Mouse (Mus musculus) spleen, embryonic (tissue): ENCODE measurements around the gene Zic1.

ENCODE experiments used
- CTCF ChIA-PET: fragments of 350-600 bp; sonication (Branson Sonifier 250); formaldehyde crosslinking; loops from one replicate; lab custom pipeline; 2022; lab: Charles Lee

Gene Zic1

DNA sequence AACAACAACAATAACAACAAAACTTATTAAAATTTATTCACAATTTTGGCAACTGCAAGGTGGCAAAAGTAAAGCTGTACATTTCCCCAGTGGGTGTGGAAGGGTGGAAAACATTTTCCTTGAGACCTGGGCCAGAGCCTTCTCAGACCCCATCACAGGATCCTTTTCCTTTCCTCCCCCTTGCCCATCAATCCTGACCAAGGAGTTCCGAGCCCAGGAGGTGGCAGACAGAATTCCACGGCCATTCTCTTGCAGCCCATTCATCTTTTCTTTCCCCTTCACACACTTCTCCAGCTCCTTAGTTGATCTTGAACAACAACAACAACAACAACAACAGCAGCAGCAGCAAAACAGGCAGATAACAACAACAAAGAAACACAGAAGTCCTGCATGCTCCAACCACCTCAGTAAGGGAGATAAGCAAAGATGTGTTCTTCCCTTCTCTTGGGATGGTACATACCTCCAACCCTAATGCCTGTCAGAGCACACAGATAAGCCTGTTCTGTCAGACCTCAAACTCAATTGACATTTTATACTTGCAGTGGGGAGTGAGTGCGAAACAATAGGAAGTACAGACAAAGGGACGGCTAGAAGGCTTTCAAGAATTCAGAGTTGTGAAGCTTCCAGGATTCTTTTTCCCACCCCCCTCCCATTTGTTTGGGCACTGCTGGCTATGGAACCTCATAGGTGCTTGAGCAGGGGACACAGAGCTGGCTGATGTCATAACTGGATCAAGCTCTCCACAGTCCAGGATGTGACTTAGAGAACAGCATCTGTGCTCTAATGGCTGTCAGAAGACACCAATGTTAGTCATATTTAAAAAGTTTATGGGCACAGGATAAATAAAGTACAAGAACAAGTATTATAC lies 19.3 kb upstream of the Zic1 start:
- CTCF ChIA-PET, result no interaction called here

DNA sequence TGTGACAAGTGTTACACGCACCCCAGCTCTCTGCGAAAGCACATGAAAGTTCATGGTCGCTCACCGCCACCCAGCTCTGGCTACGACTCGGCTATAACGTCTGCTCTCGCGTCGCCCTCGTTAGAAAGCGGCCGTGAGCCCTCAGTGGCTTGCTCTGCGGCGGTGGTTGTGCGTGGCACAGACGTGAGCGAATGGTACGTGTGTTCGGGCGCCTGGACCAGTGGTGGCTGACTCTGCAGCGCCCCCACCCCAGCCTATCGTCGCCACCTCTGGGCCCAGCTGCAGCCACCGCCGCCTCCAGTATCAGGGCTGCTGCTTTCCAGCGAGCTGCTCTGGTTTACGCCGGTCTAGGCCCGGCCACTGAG lies 18.5 kb upstream of the Zic1 start:
- CTCF ChIA-PET, result no interaction called here

DNA sequence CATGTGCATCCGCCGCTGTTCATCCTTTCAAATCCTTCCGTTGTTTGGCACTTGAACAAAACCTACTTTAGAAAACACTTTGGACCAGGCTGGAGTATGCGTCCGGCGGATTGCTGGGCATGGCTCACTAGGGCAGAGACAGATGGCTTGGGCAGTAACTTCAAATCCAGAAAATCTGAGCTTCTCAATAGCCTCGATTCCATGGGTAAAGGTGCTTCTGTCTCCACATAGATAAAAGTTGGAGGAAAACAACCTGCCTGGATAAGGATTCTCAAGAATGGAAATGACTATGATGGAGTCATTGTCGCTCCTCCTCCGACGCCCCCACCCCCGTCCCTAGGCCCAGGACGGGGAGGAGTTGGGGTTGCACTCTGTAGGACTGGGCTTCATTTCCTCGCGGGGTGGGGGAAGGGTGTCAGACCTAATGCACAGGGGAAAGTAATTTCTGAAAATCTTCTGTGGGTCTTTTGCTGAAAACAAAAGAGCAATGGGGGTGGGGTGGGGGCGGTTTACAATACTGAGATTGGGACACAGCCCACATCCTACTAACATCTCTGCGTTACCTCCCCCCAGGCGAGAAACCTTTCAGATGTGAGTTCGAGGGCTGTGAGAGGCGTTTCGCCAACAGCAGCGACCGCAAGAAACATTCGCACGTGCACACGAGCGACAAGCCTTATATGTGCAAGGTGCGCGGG lies 18.0 kb upstream of the Zic1 start:
- CTCF ChIA-PET, result no interaction called here

DNA sequence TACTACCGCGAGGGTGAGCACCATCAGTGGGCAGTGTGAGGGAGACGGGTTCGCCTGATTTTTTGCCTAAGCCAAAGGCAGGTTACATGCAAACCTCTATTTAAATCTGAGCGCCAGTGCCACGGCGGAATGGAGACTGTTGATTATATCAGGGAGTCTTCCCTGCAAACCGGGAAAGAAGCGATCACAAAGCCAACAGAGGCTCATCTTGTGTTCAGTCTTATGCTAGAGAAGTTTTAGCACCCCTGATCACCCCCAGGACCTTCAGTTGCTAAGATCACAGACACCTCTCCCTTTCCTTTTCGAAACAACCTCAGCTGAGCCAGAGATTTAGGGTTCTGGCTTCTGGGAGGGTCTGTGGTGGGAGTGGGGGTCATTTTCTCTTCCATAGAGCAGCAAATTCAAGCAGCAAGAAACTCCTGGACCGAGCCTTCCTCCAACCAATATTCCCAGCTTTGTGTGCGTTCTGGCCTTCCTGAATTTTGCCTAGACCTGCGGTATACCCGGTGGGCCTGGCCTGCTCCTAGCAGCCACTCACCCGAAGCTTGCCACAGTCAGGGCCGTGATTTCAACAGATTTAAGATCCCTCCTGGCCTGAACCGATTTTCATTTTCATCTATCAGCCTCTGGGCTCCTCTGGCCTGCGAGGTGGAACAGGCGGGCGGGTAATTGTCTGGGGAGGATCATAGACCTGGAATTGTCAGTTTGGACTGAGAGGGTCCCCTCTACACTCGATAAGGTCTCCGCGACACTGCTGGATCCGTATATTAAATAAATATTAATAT lies 17.1 kb upstream of the Zic1 start:
- CTCF ChIA-PET, result no interaction called here

DNA sequence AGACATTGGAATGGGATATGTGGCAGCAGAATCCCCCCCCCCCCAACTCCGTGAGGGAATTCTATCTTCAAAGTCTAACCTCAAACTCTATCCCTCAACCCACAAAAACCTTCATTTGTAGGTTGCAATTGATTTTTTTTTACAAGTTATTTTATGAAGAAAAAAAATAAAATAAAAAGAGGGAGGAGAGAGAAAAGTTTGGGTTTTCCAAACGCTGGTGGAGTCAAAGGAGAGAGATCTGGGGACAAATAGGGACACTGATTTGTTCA lies 16.4 kb upstream of the Zic1 start:
- CTCF ChIA-PET, result no interaction called here

DNA sequence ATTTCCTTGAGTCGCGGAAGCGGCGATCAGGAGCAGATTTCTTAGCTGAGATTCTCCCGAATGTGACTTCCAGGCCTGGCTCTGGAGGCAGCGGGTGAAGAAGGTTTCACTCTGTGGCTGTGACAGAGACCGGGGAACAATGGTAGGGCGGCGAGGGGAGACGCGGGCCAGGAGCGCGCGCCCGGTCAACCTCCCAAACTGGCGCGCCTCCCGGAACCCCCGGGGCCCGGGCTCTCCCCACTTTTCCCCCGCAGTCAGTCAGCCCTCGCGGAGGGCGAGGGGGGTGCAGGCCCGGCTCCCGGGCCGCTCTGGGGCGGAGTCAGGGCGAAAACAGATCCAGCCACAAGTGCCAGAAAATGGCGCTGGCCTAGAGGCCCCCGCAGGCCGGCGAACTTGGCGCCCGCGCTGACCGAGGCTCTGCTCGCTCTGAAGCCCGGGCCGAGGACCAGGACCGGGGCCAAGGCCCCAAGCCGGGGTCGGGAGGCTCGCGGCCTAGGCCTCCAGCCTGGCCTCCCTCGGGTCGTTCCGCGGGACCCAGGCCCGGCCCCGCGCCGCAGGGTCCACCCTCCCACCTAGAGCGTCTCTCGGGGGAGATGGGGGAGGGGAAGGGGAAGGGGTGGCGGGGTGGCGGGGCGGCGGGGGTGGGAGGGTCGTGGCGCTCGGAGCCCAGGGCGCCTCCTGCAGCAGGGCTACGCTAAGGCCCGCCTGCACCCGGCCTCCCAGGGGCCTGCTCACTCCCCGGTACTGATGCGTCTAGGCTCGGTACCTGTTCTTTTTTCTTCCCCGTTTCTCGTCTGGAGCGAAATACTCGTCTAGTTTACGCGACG lies 15.9 kb upstream of the Zic1 start:
- CTCF ChIA-PET, result no interaction called here

DNA sequence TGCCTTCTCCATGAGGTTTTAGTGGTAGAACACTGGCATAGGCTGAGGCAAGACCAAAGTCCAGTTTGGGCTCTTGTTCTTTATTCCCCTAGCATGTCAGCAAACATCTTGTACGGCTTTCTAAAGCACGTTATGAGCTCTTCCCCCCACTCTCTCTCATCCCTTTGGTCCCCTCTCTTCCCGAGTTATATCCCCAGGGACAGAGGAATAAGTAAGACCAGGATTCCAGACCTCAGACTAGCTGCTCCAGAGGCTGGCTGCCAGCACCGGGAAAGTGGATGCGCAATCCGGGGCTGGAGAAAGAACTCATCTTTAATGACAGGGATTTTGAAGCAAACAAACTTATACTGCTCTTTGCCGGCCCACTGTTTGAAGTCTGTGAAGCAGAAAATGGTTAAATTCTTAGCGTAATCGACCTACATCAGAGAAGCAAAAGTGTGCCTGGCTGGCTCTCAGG lies 14.9 kb upstream of the Zic1 start:
- CTCF ChIA-PET, result no interaction called here

DNA sequence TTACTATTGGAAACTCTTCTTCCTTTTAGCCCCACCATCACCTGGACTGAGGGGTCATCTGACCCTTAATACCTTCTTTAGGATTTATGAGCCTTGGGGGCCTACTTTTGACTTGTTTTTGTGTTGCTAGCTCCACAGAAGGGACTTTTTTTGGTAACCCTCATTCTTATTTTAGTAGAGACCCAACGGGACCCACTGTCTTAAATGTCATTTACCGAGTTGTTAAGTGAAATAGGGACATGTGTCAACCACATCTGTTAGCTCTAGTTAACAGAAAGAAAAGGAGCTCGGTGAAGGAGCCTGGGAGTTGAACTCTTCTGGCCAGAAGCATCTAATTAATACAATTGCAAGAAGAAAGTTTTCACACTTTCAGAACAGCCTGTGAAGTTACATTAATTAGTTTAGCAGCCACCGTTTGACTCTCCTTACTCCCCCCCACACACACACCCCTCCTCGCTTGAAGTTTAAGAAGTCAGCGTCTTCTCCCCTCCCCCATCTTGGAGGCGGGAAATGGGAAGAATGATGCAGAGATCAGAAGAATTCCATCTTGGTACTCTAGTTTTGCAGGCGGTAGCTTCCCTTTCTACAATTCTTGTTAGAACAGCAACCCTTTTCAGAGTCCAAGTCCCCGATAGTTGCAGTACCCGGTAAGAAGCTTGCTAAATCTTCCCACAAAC lies 14.3 kb upstream of the Zic1 start:
- CTCF ChIA-PET, result no interaction called here

DNA sequence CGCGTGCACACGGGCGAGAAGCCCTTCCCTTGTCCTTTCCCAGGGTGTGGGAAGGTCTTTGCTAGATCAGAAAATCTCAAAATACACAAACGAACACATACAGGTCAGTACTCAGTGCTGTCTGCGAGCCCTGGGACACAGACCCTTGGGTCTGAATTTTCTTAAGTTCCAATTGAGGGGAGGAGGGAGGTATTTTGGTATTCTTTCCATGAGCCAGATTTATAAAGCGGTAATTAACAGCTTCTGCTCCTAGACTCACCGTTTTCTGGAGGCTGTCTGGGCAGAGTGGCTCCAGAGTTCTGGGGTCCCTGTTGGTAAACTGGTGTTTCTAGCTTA lies 13.7 kb upstream of the Zic1 start:
- CTCF ChIA-PET, result no interaction called here

DNA sequence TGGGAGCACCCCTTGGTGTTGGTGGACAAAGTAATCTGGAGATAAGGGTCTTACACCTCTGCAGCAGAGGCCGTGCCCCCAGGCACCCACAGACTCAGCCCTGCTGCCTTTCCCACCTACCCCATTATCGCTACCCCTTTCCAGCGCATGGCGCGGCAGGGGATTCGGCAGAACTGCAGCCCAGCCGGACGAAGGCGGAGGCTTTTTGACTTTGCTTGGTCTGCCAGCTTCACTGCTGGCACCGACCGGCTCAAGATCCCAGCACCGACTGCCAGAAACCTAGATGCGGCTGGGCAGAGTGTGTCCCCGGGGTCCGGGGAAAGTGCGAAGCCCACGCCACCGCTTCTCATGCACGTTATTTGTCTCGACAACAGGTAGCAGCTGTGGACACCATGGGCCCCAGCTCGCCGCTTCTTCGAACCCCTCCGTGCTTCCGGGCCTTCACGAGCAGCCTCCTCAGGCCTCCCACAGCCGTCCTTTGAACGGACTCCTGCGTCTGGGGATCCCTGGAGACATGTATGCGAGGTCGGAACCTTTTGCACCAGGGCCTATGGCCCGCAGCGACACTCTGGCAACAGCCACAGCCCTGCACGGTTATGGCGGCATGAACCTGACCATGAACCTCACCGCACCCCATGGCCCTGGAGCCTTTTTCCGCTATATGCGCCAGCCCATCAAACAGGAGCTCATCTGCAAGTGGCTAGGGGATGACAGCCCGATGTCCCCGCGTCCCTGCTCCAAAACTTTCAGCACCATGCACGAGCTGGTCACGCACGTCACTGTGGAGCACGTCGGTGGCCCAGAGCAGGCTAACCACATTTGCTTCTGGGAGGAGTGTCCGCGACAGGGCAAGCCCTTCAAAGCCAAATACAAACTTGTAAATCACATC lies 13.0 kb upstream of the Zic1 start:
- CTCF ChIA-PET, result no interaction called here

DNA sequence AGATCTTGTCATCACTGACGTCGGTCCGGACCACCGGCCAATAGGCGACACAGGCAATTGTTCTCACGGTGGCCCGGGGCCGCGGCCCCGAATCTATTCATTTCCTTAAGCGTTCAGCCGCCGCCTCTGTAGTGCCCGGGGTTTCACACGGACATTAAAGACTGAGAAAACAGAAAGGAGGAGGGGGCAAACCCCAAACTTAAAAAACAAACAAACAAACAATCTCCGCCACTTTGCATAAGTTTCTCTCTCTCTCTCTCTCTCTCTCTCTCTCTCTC lies 12.2 kb upstream of the Zic1 start:
- CTCF ChIA-PET, result no interaction called here

DNA sequence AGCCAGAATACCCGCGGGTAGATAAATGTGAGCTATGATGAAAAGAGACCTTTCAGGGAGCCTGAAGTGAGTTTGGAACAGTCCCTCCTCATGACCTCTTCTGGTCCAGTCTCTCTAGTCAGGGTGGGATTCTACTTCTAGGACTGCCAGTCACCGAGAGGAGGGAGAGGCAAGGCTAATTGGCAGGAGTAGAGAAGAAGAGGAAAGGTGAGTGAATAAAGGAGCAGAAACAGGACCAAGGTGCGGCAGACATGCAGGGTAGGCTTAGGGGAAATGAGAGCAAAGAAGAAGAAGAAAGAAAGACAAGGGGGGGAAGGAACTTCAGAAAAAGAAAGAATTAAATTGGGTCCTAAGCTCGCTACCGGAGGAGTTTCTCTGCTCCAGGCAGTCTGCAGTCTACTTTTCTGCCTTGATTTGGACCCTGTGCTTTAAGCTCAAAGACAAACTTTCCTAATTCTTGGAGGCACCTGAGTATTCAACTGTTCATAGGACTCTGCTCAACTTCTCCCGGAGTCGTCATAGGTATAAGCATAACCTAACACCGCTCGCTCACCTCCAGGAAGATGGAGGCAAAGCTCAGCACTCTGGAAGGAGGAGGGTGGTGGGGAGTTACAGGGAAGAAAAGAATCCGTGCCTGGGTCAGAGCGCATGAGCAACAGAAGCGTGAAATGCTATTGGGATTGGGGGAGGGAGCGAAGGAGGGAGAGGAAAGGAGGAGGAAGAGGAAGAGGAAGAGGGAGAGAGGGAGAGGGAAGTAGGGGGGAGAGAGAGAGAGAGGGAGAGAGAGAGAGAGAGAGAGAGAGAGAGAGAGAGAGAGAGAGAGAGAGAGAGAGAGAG lies 11.6 kb upstream of the Zic1 start:
- CTCF ChIA-PET, result no interaction called here

DNA sequence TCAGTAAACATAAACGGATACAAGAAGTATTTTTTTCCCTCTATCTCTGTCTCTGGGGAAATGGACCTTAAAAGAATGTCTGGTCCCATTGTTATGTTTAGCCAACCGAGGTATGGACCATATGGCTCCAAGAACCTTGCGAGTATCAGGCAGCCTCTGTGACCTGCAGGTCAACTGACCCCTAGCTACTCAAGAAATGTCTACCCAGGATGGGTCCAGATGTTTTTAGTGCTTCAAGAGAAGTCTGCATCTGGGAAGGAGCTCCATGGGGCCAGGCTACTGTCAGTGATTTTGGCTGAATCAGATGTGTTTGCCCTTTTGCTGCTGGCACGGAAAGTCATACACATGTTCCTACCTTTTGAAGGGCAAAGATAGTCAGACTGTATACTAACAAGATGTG lies 9.1 kb upstream of the Zic1 start:
- CTCF ChIA-PET, result no interaction called here

DNA sequence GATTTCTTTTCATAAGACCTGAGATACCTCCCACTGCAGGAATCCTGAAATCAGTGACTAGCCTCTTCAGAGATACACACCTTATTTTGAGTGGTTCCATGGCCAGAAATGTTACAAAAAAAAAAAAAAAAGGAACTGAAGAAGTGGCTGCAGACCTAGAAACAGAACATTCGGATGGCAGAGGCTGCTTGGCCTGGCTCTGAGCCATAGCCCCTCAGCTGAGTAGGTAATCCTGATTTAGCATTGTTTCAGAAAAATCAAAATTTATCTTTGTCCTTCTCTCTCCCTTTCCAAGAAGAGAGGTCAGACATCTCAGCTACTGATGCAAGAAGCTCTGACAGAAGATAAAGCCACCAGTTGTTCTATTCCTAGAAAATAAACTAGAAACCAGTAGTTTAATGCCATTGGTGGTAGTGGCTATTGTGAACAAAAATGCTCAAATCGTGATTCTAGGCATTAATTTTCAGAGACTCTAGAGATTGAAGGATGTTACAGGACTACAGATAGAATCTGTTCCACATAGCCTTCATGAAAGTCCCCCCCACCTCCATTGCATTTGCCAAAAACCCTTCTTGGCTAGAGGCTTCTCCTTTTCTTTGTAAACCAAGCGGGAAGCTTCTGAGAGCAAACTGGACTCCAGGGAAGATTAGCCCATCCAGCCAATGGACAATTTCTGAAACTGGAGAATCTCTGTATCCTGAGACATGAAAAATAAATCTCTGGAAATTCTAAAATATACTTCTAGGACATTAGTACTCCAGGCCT lies 8.4 kb upstream of the Zic1 start:
- CTCF ChIA-PET, result no interaction called here

DNA sequence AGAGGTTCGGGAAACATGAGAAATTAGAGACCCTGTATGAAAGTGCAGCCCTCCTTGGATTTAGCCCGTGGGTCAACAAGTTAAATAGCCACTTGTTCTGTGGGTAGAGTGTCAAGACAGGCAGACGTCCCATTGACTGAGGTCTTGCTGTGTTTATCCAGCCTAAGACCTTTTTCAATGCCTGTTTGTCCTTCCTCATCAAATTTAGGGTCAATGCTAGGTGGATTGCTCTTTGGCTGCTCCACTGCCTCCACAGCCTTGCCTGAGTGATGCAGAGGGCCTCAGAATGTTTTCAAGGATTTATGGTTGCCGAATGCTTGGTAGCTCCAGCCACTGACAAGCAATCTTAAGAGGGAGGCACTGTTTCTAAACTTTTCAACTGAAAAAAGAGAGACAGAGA lies 6.0 kb upstream of the Zic1 start:
- CTCF ChIA-PET, result no interaction called here

DNA sequence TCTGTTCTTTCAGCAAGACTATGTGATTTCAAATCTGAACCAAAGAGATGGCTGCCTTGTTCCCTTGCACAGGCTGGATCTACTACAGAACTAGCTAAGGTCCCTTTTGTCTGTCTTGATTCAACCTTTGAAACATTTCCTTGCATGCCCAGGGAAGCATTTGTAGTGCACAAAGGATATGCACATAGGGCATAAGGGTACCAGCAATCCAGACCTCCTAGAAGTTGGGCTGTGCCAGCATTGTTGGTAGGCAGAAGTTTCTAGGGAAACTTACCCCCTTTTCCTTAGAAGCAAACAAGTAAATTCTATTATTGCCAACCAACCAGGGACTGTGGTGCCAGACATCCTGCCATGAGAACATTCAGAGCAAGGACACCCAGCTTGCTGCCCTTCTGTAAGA lies 5.4 kb upstream of the Zic1 start:
- CTCF ChIA-PET, result no interaction called here

DNA sequence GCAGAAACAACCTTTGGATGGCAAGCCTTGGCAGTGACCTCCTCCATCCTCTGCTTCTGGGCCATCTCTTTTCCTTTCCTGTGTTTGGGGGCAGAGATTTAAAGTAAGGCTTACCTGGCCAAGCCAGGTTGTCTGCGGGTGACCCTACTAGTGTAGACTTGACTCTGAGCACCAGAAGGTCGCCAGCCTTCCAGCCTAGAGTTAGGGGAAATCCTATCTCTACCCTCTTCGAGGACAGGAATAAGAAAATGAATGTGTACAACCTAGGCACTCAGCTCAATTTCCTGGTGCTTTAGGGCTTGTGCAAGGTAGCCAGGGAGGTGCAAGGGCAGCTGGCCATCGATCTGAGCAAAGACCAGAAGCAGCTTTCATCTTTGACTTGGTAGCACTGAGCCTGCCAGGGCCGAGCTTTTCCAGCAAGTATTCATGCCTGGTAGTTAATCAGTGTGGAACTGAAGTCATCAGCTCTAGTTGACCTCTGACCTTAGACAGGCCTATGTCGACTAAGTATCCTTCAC lies 4.6 kb upstream of the Zic1 start:
- CTCF ChIA-PET, result no interaction called here

DNA sequence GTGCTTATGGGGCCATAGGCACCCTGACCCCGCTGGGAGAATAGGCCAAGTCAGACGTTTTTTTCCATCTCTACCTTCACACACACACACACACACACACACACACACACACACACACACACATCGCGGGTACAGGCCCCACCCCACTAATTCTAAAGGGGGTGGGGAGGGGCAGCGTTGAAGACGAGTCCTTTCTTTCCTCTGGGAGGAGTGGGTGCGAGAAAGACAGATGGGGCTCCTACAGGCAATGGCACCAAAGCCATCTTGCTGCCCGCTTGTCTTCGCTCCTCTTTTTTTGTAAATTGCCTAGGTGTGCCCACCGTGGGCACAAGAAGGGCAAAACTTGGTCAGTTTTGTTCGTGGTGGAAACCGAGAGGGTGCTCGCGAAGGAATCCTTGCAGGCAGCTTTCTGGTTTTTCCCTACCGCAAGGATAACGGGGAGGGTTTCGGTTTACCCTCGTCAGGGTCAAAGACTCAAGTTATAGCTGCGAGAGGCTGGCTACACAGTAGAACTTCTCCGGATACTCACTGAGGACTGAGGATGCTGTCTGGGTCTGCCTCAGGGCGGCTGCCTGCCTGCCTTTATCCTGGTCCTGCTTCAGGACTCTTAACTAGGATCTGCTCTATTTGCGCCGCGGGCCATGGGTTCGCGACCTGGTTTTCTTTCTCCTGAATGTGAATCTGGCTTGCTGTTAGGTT lies 3.8 kb upstream of the Zic1 start:
- CTCF ChIA-PET, result no interaction called here
